Mouse (Mus musculus): ENCODE measurements around the gene Kirrel3. TPM values are rescaled to one million over a fixed set of nuclear protein-coding genes. Genes with fewer than 3 reads are reported as not detected.

The Kirrel3 gene
- total RNA-seq, 2 experiments from 2014 or later = 48.3 to 53.3 TPM

- no peak for DNase-seq (ENCODE audit: low spot score in 2 of 2)
Measured at GRCm38 (mm10) chr9:34809993-34810513, 324.4 kb downstream of the Kirrel3 start.

- DNase-seq (ENCODE audit: low spot score in 2 of 2) = no peak
Measured at GRCm38 (mm10) chr9:34818325-34818976, 332.8 kb downstream of the Kirrel3 start.

- DNase-seq (ENCODE audit: low spot score in 2 of 2) = no peak
Measured at GRCm38 (mm10) chr9:34824358-34825088, 338.8 kb downstream of the Kirrel3 start.

- DNase-seq (ENCODE audit: low spot score in 2 of 2) = no peak
Measured at GRCm38 (mm10) chr9:34825089-34825400, 339.4 kb downstream of the Kirrel3 start.

- DNase-seq (ENCODE audit: low spot score in 2 of 2) = no peak
Measured at GRCm38 (mm10) chr9:34825402-34826008, 339.8 kb downstream of the Kirrel3 start.

- no peak for DNase-seq (ENCODE audit: low spot score in 2 of 2)
Measured at GRCm38 (mm10) chr9:34830696-34831095, 345.0 kb downstream of the Kirrel3 start.

- DNase-seq (ENCODE audit: low spot score in 2 of 2) = no peak
Measured at GRCm38 (mm10) chr9:34836801-34837200, 351.1 kb downstream of the Kirrel3 start.

- DNase-seq (ENCODE audit: low spot score in 2 of 2) = no peak
Measured at GRCm38 (mm10) chr9:34837700-34838462, 352.2 kb downstream of the Kirrel3 start.

GRCm38 (mm10) chr9:34843275-34843965, 357.7 kb downstream of the Kirrel3 start:
- peak; percentile 25 to 41 for DNase-seq (ENCODE audit: low spot score in 2 of 2)

- DNase-seq (ENCODE audit: low spot score in 2 of 2) = no peak
Measured at GRCm38 (mm10) chr9:34846440-34846839, 360.7 kb downstream of the Kirrel3 start.

- DNase-seq (ENCODE audit: low spot score in 2 of 2) = peak in 1 of 2 experiments; percentile 41
Measured at GRCm38 (mm10) chr9:34847664-34848063, 362.0 kb downstream of the Kirrel3 start.

- no peak for DNase-seq (ENCODE audit: low spot score in 2 of 2)
Measured at GRCm38 (mm10) chr9:34851136-34851535, 365.4 kb downstream of the Kirrel3 start.

- no peak for DNase-seq (ENCODE audit: low spot score in 2 of 2)
Measured at GRCm38 (mm10) chr9:34857575-34857974, 371.9 kb downstream of the Kirrel3 start.

GRCm38 (mm10) chr9:34858071-34858470, 372.4 kb downstream of the Kirrel3 start:
- DNase-seq (ENCODE audit: low spot score in 2 of 2) = no peak

GRCm38 (mm10) chr9:34860934-34861333, 375.2 kb downstream of the Kirrel3 start:
- DNase-seq (ENCODE audit: low spot score in 2 of 2) = no peak

- DNase-seq (ENCODE audit: low spot score in 2 of 2) = peak; percentile 68 to 69
Measured at GRCm38 (mm10) chr9:34861775-34862174, 376.1 kb downstream of the Kirrel3 start.

GRCm38 (mm10) chr9:34865606-34866005, 379.9 kb downstream of the Kirrel3 start:
- DNase-seq (ENCODE audit: low spot score in 2 of 2) = no peak

GRCm38 (mm10) chr9:34871316-34871966, 385.7 kb downstream of the Kirrel3 start:
- no peak for DNase-seq (ENCODE audit: low spot score in 2 of 2)

- no peak for DNase-seq (ENCODE audit: low spot score in 2 of 2)
Measured at GRCm38 (mm10) chr9:34875238-34875637, 389.5 kb downstream of the Kirrel3 start.

- no peak for DNase-seq (ENCODE audit: low spot score in 2 of 2)
Measured at GRCm38 (mm10) chr9:34877186-34877585, 391.5 kb downstream of the Kirrel3 start.
